Mouse (Mus musculus) spleen, adult 2 months (tissue): ENCODE data around the gene Sohlh1.

ENCODE experiments used
- CTCF ChIP-seq: fragments of 200-500 bp; IDR thresholded peaks from 2 replicates; pipeline ENCODE4 v1.5.1; 2011; ENCODE audit warnings: mild to moderate bottlenecking, inconsistent platforms; ENCODE audit not compliant: insufficient read depth, insufficient read length, insufficient replicate concordance; ENCODE audit errors: extremely low read depth
- POLR2A ChIP-seq: fragments of 200-500 bp; IDR thresholded peaks from 2 replicates; pipeline ENCODE4 v1.6.1; 2011; ENCODE audit warnings: low read depth, low read length, inconsistent platforms

DNA sequence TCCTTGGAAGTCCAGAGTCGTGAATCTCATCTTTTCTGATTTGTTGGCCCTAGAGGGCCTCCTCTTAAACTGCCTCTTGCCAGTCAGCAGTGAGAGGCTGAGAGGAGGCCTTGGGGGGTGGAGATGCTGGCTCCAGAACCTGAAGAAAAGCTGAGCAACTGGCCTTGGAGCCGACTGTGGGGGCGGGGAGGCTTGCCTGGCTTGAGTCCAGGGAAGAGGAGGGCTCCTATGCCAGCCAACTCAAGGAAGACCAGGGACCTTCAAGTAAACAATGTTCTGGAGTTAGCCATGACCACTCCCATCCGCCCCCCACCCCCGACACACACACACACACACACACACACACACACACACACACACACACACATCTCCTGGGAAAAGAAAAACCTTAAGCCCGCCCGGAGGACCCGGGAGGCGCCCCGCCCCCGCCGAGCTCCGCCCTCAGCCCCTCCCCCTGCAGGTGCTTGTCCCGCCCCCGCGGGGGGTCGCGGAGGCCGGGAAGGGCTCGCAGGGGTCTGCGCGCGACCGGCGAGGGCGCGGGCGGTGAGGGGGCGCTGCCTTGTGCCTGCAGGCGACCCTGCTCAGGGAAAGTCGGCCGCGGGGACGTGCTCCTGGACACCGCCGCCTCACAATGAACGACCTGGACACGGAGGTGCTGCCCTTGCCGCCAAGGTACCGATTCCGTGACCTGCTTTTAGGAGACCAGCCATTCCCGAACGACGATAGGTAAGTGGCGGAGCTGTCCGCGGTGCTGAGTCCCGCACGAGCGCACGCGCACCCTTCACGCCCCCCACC lies 16.5 kb upstream of the Sohlh1 start, which contains the start of gene Kcnt1:
- no peak for TF ChIP-seq POLR2A
- no peak for TF ChIP-seq CTCF
